Mouse (Mus musculus) layer of hippocampus, adult 2 months (tissue): ENCODE results near the gene Brd2. TPM values are rescaled to one million over a fixed set of nuclear protein-coding genes. Genes with fewer than 3 reads are reported as not detected.

Source experiments
- DNase-seq, 2 experiments: peaks; one replicate each; pipeline ENCODE4 v3.0.0; 2022; ENCODE audit warnings: low spot score in 2 of 2
- H3K27ac ChIP-seq: fragments of 200-600 bp; 2 replicates; pipeline ENCODE4 v1.8.1; 2022
- H3K4me3 ChIP-seq: fragments of 200-600 bp; 2 replicates; pipeline ENCODE4 v1.8.1; 2022; ENCODE audit warnings: mild to moderate bottlenecking
- CTCF ChIP-seq: fragments of 200-600 bp; conservative IDR thresholded peaks from 2 replicates; pipeline ENCODE4 v1.8.1; 2022; ENCODE audit warnings: antibody characterized with exemption, mild to moderate bottlenecking, moderate library complexity
- total RNA-seq, 2 experiments: library from RNA; stranded (reverse); gene quantifications; 2 replicates each; pipeline ENCODE4 v1.2.3; 2021

Brd2 gene
- total RNA-seq, 2 experiments from 2014 or later: 196 to 200 TPM

DNA sequence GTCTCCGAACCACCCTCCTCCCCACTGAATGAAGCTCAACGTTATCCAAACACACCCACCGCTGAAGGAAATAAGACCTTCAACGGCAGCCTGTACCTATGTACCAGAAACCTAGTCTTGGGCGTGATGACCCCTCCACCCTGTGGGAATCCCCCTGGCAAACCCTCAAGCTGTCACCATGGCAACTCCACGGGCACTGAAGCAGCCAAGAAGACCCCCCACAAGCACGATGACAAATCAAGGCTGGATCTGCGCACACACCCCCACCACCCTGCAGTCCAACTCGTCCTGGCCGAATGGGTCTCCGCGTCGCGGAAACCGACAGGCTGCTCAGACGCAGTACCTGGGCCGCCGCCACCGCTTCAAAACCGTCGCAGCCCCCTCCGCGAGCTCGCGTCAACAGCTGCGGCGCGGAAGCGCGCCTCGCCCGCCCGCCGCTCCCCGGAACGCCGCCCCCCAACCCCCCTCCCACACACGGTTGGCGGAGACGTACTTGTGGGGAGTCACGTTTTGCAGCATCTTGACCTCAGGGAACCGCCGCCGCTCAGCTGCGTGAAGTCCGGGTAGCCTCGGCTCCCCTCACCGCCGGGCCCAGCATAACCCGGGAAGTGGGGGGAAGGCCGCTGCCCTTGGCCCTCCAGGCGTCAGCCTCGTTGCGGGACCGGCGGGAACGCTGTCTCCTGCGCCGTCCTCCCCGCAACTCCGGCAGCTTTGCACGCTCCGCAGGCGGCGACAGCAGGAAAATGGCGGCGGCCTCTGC is 4.1 kb downstream of the Brd2 start:
- peak overlapping the region; percentile 100 for H3K27ac ChIP-seq
- DNase-seq: no peak

DNA sequence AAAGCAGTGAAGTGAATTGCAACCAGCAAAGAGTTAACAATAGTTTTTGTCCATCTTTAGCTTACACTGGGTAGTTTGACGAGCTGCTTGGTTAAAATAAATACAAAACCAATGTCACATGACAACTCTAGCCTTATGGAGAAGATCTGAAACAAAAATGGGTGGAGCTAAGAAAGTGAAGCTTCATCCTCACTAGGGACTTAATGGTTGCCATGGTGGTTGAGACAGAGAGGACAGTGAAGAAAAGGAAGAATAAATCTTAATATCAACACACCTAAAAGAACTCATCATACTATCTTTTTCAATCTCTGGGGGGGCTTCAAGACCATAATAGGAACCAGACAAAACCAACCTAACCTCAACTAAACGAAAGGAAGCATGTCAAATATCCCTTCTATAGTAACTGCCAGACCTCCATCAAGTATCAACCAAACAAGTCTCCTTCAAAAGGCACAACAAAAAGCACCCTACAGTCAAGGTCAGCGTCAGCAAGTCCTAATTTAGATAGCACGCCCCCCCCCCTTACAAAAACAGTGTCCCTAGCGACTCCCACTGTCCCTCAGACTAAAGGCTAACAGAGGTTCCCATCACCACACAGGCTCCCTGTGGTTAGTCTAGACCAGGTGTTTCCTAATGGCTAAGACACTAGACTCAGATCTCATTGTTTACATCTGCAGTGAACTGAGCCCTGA is 4.9 kb downstream of the Brd2 start:
- peak overlapping the region; percentile 100 for H3K27ac ChIP-seq
- TF ChIP-seq CTCF: no peak

More for the DNA sequence above, 4.1 kb downstream of the Brd2 start:
- H3K4me3 ChIP-seq: peak overlapping the region; percentile 98
- TF ChIP-seq CTCF: no peak

GRCm38 (mm10) chr17:34116736-34117370 is 5.6 kb downstream of the Brd2 start:
- no peak for TF ChIP-seq CTCF
- Histone ChIP-seq H3K27ac (peak overlapping the region; percentile 100; the same call in 1 of the 2 replicates), H3K4me3 (peak overlapping the region; percentile 98)
- no peak for DNase-seq

More for the DNA sequence above, 4.9 kb downstream of the Brd2 start:
- H3K4me3 ChIP-seq: peak overlapping the region; percentile 98
- DNase-seq: no peak

GRCm38 (mm10) chr17:34114114-34114513 is 8.3 kb downstream of the Brd2 start:
- no peak for TF ChIP-seq CTCF
- no peak overlapping the region for H3K4me3 ChIP-seq
- no peak for DNase-seq
- no peak overlapping the region for H3K27ac ChIP-seq

GRCm38 (mm10) chr17:34110309-34110708 is 12.1 kb downstream of the Brd2 start:
- Histone ChIP-seq H3K27ac (peak overlapping the region; percentile 39; the same call in 1 of the 2 replicates), H3K4me3 (no peak overlapping the region)
- DNase-seq: no peak
- TF ChIP-seq CTCF: no peak

DNA sequence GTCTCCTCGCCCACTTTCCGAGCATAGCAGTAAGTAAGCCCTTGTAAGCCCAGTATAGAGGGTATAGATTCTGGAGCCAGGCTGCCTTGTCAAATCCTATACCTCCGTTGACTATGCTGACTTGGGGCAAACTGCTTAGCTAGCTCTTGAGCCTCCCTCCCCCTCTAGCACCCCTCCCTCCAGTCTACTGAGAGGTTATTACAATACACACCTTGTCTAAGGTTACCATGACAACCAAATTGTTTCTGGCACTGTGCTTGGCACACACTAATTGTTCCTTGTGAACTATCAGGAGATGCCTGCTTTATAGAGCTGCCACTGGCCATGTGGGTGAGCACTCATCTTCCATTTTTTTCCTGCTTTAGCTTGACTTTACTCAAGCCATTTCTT is 12.6 kb downstream of the Brd2 start:
- TF ChIP-seq CTCF: no peak
- no peak overlapping the region for H3K4me3 ChIP-seq
- no peak for DNase-seq
- H3K27ac ChIP-seq: peak overlapping the region; percentile 39; the same call in 1 of the 2 replicates

DNA sequence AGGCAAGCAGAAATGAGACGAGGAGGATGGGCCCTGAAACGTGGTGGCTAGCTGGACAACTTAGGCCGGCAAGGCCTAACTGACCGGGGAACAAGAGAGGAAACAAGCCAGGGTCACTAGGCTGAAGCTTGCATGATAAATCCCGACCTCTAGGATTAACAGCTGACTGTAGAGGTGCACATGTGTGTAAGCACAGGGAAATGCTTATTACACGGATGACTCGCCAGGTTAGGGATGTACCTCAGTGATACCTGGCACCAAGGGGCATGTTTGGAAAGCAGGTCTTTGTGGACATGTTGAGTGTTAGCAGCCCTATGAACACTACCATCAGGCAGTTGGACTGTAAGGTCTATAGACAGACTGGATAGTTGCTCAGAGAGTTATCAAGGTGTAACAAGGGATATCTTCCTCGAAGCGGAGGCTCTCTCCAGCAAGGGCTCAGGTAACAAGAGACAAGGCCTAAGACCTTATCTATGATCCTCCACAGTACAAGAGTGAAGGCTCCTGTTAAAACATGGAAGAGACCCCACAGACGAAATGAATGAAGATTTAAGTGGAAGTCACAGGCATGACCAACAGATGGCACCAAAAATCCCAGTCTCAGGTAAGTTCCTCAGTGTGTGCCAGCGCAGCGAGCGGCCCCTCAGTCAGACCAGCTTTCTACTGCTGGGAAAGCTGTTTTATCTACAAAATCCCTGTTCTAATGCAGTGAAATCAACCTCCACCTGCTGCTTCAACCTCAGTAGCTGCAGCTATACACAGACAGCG is 13.2 kb downstream of the Brd2 start:
- no peak overlapping the region for H3K27ac ChIP-seq
- peak; percentile 65 for TF ChIP-seq CTCF
- DNase-seq: no peak
- no peak overlapping the region for H3K4me3 ChIP-seq

- Histone ChIP-seq H3K4me3 (no peak overlapping the region), H3K27ac (no peak overlapping the region)
- no peak for DNase-seq
- no peak for TF ChIP-seq CTCF
Observed at GRCm38 (mm10) chr17:34108460-34108859, 14.0 kb downstream of the Brd2 start.

DNA sequence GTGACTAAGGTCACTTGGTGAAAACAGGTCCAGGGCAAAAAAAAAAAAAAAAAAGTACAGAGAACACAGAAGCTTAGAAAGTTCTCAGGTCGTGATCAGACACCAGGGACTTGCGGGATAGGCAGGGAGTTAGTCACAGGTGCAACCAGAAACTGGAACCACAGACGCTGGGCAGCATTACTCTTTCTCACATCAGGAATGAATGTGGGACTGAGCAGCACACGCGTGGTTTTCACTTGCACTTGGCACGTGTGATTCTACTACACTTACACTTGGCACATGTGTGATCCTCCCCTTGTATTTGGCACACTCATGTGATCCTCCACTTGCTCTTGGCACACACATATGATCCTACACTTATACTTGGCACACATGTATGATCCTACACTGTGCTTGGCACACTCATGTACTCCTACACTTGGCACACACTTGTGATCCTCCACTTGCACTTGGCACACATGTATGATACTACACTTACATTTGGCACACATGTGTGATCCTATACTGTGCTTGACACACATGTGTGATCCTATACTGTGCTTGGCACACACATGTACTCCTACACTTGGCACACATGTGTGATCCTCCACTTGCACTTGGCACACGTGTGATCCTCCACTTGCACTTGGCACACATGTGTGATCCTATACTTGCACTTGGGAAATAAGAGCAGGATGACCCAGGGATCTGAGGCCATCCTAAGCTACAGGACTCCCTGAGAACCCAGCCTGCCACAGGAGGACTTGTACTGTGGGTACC is 15.1 kb downstream of the Brd2 start:
- no peak for DNase-seq
- Histone ChIP-seq H3K27ac (no peak overlapping the region), H3K4me3 (no peak overlapping the region)
- no peak for TF ChIP-seq CTCF

DNA sequence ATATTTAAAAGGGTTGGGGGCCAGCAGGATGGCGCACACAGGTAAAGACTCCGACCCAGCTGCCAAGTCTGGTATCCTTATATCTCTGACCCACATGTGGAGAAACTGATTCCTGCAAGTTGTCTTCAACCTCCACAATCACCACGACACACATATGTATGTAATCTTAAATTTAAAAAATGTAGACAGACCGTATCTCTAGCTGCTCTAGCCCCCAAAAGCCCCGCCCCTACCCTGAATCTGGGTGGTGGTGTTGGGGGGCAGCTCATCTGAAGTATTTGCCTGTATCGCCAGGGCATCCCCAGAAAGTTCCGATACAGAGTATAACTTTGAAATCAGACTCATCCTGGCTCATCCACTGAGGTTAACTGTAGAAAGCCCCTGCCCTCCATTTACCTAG is 15.9 kb downstream of the Brd2 start:
- no peak for DNase-seq
- Histone ChIP-seq H3K27ac (no peak overlapping the region), H3K4me3 (no peak overlapping the region)
- no peak for TF ChIP-seq CTCF

DNA sequence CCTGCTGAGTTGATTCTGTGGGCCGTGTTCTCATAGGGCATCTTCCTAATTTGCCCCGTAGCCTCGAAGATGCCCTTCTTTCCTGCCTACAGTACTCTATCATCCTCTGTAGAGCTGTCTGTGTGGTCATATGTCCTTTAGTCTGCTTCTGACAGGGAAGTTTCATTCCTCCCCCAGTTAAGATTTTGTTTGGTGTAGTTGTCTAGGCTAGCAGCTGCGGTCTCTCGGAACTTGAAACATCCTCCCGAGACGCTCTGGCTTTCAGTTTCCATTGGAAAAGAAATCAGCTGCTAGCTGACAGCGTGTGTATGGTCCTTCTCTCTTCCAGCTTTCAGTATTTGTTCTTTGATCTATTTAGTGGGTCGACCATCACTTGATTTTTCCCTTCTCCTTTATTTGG is 17.6 kb downstream of the Brd2 start:
- Histone ChIP-seq H3K4me3 (no peak overlapping the region), H3K27ac (no peak overlapping the region)
- DNase-seq: no peak
- TF ChIP-seq CTCF: no peak

DNA sequence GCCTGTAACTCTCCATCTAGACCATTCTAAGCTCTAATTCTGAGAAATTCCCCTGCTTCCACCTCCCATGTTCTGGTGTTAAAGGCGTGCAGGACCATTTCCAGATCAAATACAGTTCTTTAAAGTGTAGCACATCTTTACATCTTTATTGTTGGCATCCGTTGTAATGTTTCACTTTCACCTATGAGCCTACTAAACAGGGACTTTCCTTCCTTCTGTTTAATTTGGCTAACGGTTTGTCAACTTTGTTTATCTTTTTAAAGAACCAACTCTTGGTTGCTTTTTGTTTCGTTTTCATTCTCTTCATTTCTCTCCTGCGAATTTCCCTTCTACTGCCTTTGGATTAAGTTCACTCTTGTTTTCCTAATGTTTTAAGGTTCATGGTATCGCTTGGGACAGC is 19.6 kb downstream of the Brd2 start:
- Histone ChIP-seq H3K27ac (no peak overlapping the region), H3K4me3 (no peak overlapping the region)
- no peak for DNase-seq
- TF ChIP-seq CTCF: no peak
